Mouse (Mus musculus): ENCODE measurements around the gene Rbm19. TPM values are rescaled to one million over a fixed set of nuclear protein-coding genes. Genes with fewer than 3 reads are reported as not detected.

Gene Rbm19
- polyA plus RNA-seq, 1 experiment from 2014 or later = 21.3 TPM

- no peaks in the 10 kb centered on the region for H3K36me3 ChIP-seq
- H3K4me3 ChIP-seq = no peak overlapping the region
- 6% methylated on average over 17 of the region's 17 CpGs for WGBS
- no peak overlapping the region for H3K9ac ChIP-seq
- no peak for ATAC-seq (ENCODE audit: borderline replicate concordance, extremely low read depth, low FRiP score, low TSS enrichment)
- H3K4me2 ChIP-seq = peak overlapping the region; percentile 20
- peaks cover 20% of the 10 kb centered on the region for H3K27me3 ChIP-seq
- no peak overlapping the region for H3K27ac ChIP-seq
- peaks cover 5% of the 10 kb centered on the region; the same call in 1 of the 2 replicates for H3K4me1 ChIP-seq
- no peaks in the 10 kb centered on the region for H3K9me3 ChIP-seq
Observed at GRCm38 (mm10) chr5:120211182-120211581, 94.9 kb downstream of the Rbm19 start.

GRCm38 (mm10) chr5:120214511-120214910 lies 98.2 kb downstream of the Rbm19 start:
- no peak for ATAC-seq (ENCODE audit: borderline replicate concordance, extremely low read depth, low FRiP score, low TSS enrichment)
- H3K4me1 ChIP-seq = peaks cover 5% of the 10 kb centered on the region; the same call in 1 of the 2 replicates
- no peak overlapping the region for H3K27ac ChIP-seq
- WGBS = 56% methylated on average over 3 of the region's 3 CpGs
- no peak overlapping the region for H3K9ac ChIP-seq
- H3K4me3 ChIP-seq = no peak overlapping the region
- H3K36me3 ChIP-seq = no peaks in the 10 kb centered on the region
- H3K9me3 ChIP-seq = no peaks in the 10 kb centered on the region
- peaks cover 20% of the 10 kb centered on the region for H3K27me3 ChIP-seq
- no peak overlapping the region for H3K4me2 ChIP-seq

- no peak overlapping the region for H3K4me3 ChIP-seq
- H3K9ac ChIP-seq = no peak overlapping the region
- peaks cover 4% of the 10 kb centered on the region; the same call in 1 of the 2 replicates for H3K27me3 ChIP-seq
- 9% methylated on average over 4 of the region's 4 CpGs for WGBS
- H3K36me3 ChIP-seq = no peaks in the 10 kb centered on the region
- no peak for ATAC-seq (ENCODE audit: borderline replicate concordance, extremely low read depth, low FRiP score, low TSS enrichment)
- H3K27ac ChIP-seq = no peak overlapping the region
- H3K9me3 ChIP-seq = no peaks in the 10 kb centered on the region
- no peaks in the 10 kb centered on the region for H3K4me1 ChIP-seq
- H3K4me2 ChIP-seq = no peak overlapping the region
Observed at GRCm38 (mm10) chr5:120221216-120221615, 105.0 kb downstream of the Rbm19 start.

- Histone ChIP-seq H3K9me3 (no peaks in the 10 kb centered on the region), H3K36me3 (no peaks in the 10 kb centered on the region), H3K27ac (no peak overlapping the region), H3K4me2 (no peak overlapping the region), H3K27me3 (peaks cover 11% of the 10 kb centered on the region; the same call in 1 of the 2 replicates), H3K4me1 (0 out of 2 replicates have a peak, but pooled peaks cover 8% of the 10 kb centered on the region), H3K9ac (no peak overlapping the region), H3K4me3 (no peak overlapping the region)
- no peak for ATAC-seq (ENCODE audit: borderline replicate concordance, extremely low read depth, low FRiP score, low TSS enrichment)
- 30% methylated on average over 14 of the region's 14 CpGs for WGBS
Observed at GRCm38 (mm10) chr5:120225383-120225782, 109.1 kb downstream of the Rbm19 start.

GRCm38 (mm10) chr5:120228613-120229409 lies 112.5 kb downstream of the Rbm19 start:
- 0 out of 2 replicates have a peak, but pooled peaks cover 8% of the 10 kb centered on the region for H3K4me1 ChIP-seq

GRCm38 (mm10) chr5:120231435-120232147 lies 115.3 kb downstream of the Rbm19 start:
- Histone ChIP-seq H3K4me2 (no peak overlapping the region), H3K4me1 (0 out of 2 replicates have a peak, but pooled peaks cover 12% of the 10 kb centered on the region), H3K27me3 (peaks cover 14% of the 10 kb centered on the region; the same call in 1 of the 2 replicates), H3K36me3 (no peaks in the 10 kb centered on the region), H3K27ac (no peak overlapping the region), H3K9me3 (no peaks in the 10 kb centered on the region), H3K9ac (no peak overlapping the region), H3K4me3 (no peak overlapping the region)
- no peak for ATAC-seq (ENCODE audit: borderline replicate concordance, extremely low read depth, low FRiP score, low TSS enrichment)
- WGBS = 4% methylated on average over 24 of the region's 25 CpGs

More at GRCm38 (mm10) chr5:120228613-120229409, 112.5 kb downstream of the Rbm19 start:
- 15% methylated on average over 20 of the region's 20 CpGs for WGBS
- H3K9ac ChIP-seq = no peak overlapping the region
- H3K27me3 ChIP-seq = peaks cover 11% of the 10 kb centered on the region; the same call in 1 of the 2 replicates
- peak overlapping the region; percentile 29; the same call in 1 of the 2 replicates for H3K4me2 ChIP-seq
- H3K9me3 ChIP-seq = no peaks in the 10 kb centered on the region
- no peaks in the 10 kb centered on the region for H3K36me3 ChIP-seq
- H3K27ac ChIP-seq = no peak overlapping the region
- no peak for ATAC-seq (ENCODE audit: borderline replicate concordance, extremely low read depth, low FRiP score, low TSS enrichment)
- no peak overlapping the region for H3K4me3 ChIP-seq

- no peaks in the 10 kb centered on the region for H3K36me3 ChIP-seq
- no peak overlapping the region for H3K9ac ChIP-seq
- WGBS = 43% methylated on average over 5 of the region's 5 CpGs
- H3K9me3 ChIP-seq = no peaks in the 10 kb centered on the region
- H3K27ac ChIP-seq = no peak overlapping the region
- H3K27me3 ChIP-seq = peaks cover 4% of the 10 kb centered on the region; the same call in 1 of the 2 replicates
- no peak for ATAC-seq (ENCODE audit: borderline replicate concordance, extremely low read depth, low FRiP score, low TSS enrichment)
- H3K4me2 ChIP-seq = no peak overlapping the region
- 0 out of 2 replicates have a peak, but pooled peaks cover 3% of the 10 kb centered on the region for H3K4me1 ChIP-seq
- no peak overlapping the region for H3K4me3 ChIP-seq
Observed at GRCm38 (mm10) chr5:120235147-120235546, 118.9 kb downstream of the Rbm19 start.

GRCm38 (mm10) chr5:120235571-120235970 lies 119.3 kb downstream of the Rbm19 start:
- Histone ChIP-seq H3K36me3 (no peaks in the 10 kb centered on the region), H3K4me2 (no peak overlapping the region), H3K9me3 (no peaks in the 10 kb centered on the region), H3K27me3 (peaks cover 3% of the 10 kb centered on the region; the same call in 1 of the 2 replicates), H3K4me1 (0 out of 2 replicates have a peak, but pooled peaks cover 3% of the 10 kb centered on the region), H3K27ac (no peak overlapping the region), H3K9ac (no peak overlapping the region), H3K4me3 (no peak overlapping the region)
- WGBS = 51% methylated on average over 11 of the region's 11 CpGs
- ATAC-seq (ENCODE audit: borderline replicate concordance, extremely low read depth, low FRiP score, low TSS enrichment) = no peak

- 0 out of 2 replicates have a peak, but pooled peaks cover 3% of the 10 kb centered on the region for H3K4me1 ChIP-seq
- H3K36me3 ChIP-seq = no peaks in the 10 kb centered on the region
Observed at GRCm38 (mm10) chr5:120240071-120240470, 123.8 kb downstream of the Rbm19 start.

GRCm38 (mm10) chr5:120245336-120245735 lies 129.1 kb downstream of the Rbm19 start:
- H3K4me2 ChIP-seq = no peak overlapping the region
- no peak overlapping the region for H3K4me3 ChIP-seq
- ATAC-seq (ENCODE audit: borderline replicate concordance, extremely low read depth, low FRiP score, low TSS enrichment) = no peak
- WGBS = 44% methylated on average over 5 of the region's 5 CpGs
- H3K27me3 ChIP-seq = peaks cover 22% of the 10 kb centered on the region; the same call in 1 of the 2 replicates
- H3K9ac ChIP-seq = no peak overlapping the region
- H3K36me3 ChIP-seq = no peaks in the 10 kb centered on the region
- H3K9me3 ChIP-seq = no peaks in the 10 kb centered on the region
- H3K27ac ChIP-seq = no peak overlapping the region
- H3K4me1 ChIP-seq = no peaks in the 10 kb centered on the region

More at GRCm38 (mm10) chr5:120240071-120240470, 123.8 kb downstream of the Rbm19 start:
- 88% methylated on average over 7 of the region's 7 CpGs for WGBS
- peaks cover 9% of the 10 kb centered on the region; the same call in 1 of the 2 replicates for H3K27me3 ChIP-seq
- H3K27ac ChIP-seq = no peak overlapping the region
- no peak overlapping the region for H3K4me3 ChIP-seq
- H3K9me3 ChIP-seq = no peaks in the 10 kb centered on the region
- no peak for ATAC-seq (ENCODE audit: borderline replicate concordance, extremely low read depth, low FRiP score, low TSS enrichment)
- H3K9ac ChIP-seq = no peak overlapping the region
- no peak overlapping the region for H3K4me2 ChIP-seq
